Mouse (Mus musculus): ENCODE results near the gene Prg2. TPM values are rescaled to one million over a fixed set of nuclear protein-coding genes. Genes with fewer than 3 reads are reported as not detected.

The Prg2 gene
- polyA plus RNA-seq, 2 experiments: 21.8 to 62.4 TPM

GRCm38 (mm10) chr2:84948721-84949120 is 31.5 kb upstream of the Prg2 start:
- peaks cover 99% of the 10 kb centered on the region for H3K36me3 ChIP-seq (replicated peaks; ENCODE audit: control insufficient read depth, insufficient read depth, low read depth)

DNA sequence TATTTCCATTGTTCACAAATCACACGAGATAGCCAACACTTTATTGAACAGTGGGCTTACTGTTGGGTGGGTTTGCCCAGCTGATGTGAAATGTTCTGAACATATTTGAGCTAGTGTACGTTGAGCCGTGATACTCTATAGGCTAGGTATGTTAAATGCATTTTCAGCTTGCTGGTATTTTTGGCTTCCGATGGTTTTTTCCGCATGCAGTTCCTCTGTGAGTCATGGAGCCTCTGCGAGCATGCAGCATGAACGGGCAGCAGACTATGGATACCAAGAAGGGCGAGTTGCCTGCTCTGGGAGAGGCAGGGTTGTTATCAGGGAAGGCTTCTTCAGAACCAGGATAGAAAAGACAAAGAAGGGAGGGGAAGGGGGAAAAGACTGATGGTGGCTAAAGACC is 29.2 kb upstream of the Prg2 start:
- Histone ChIP-seq H3K4me3 (ENCODE audit: insufficient read depth in 1 of 2, low read depth in 2 of 2, low read length in 2 of 2) (no peak overlapping the region), H3K9ac (replicated peaks) (no peak overlapping the region), H3K27ac (no peak overlapping the region), H3K9me3 (ENCODE audit: control insufficient read depth, low read length) (no peaks in the 10 kb centered on the region), H3K27me3 (ENCODE audit: control insufficient read depth, insufficient read depth, low read length) (no peaks in the 10 kb centered on the region), H3K4me1 (replicated peaks; ENCODE audit: control insufficient read depth in 2 of 2, insufficient read depth in 2 of 2, low read length in 1 of 2) (peaks cover 4 to 10% of the 10 kb centered on the region in 2 experiments; a peak in 3 of 4 replicates), H3K36me3 (replicated peaks; ENCODE audit: control insufficient read depth, insufficient read depth, low read depth) (peaks cover 97% of the 10 kb centered on the region), H3K4me2 (ENCODE audit: low read depth) (no peak overlapping the region)
- DNase-seq (ENCODE audit: low read depth in 3 of 3, low spot score in 3 of 3): no peak
- TF ChIP-seq EP300 (IDR thresholded peaks at IDR 0.05; ENCODE audit: low read depth): no peak
- no peak for TF ChIP-seq CTCF (IDR thresholded peaks at IDR 0.05; ENCODE audit: low read depth)
- 91% methylated on average over 8 of the region's 8 CpGs for WGBS (ENCODE audit: insufficient replicate concordance)
- no peak for ATAC-seq (ENCODE audit: insufficient read depth)

More at GRCm38 (mm10) chr2:84948721-84949120, 31.5 kb upstream of the Prg2 start:
- Histone ChIP-seq H3K4me1 (replicated peaks; ENCODE audit: control insufficient read depth in 2 of 2, insufficient read depth in 2 of 2, low read length in 1 of 2) (peaks cover 11 to 17% of the 10 kb centered on the region in 2 experiments; a peak in 3 of 4 replicates), H3K9me3 (ENCODE audit: control insufficient read depth, low read length) (no peaks in the 10 kb centered on the region), H3K4me3 (ENCODE audit: insufficient read depth in 1 of 2, low read depth in 2 of 2, low read length in 2 of 2) (no peak overlapping the region), H3K9ac (replicated peaks) (no peak overlapping the region), H3K27ac (no peak overlapping the region), H3K27me3 (ENCODE audit: control insufficient read depth, insufficient read depth, low read length) (no peaks in the 10 kb centered on the region), H3K4me2 (ENCODE audit: low read depth) (no peak overlapping the region)
- DNase-seq (ENCODE audit: low read depth in 3 of 3, low spot score in 3 of 3) (no peak), ATAC-seq (ENCODE audit: insufficient read depth) (no peak)
- TF ChIP-seq EP300 (IDR thresholded peaks at IDR 0.05; ENCODE audit: low read depth) (no peak), CTCF (IDR thresholded peaks at IDR 0.05; ENCODE audit: low read depth) (no peak)
- WGBS (ENCODE audit: insufficient replicate concordance): 84% methylated on average over 2 of the region's 2 CpGs

DNA sequence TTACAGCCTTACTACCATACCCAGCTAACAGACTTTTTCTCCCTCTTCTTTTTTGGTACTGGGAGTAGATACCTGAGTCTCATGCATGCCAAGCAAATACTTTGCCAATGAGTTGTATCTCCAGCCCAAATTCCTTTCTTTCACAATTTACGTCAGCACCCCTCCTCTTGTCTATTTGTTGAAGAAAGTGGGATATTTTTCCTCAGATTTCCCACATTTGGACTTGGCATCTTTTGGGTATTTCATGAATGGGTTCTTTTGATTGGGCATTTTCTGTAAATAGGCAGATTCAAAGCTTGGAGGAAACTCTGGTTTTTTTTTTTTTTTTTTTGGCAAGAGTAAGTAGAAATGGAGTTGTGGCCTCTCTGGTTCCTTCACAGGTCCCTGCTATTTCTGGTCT is 28.0 kb upstream of the Prg2 start:
- Histone ChIP-seq H3K36me3 (replicated peaks; ENCODE audit: control insufficient read depth, insufficient read depth, low read depth) (peaks cover 97% of the 10 kb centered on the region), H3K4me3 (ENCODE audit: insufficient read depth in 1 of 2, low read depth in 2 of 2, low read length in 2 of 2) (no peak overlapping the region), H3K4me2 (ENCODE audit: low read depth) (no peak overlapping the region), H3K9me3 (ENCODE audit: control insufficient read depth, low read length) (no peaks in the 10 kb centered on the region), H3K9ac (replicated peaks) (no peak overlapping the region), H3K27ac (no peak overlapping the region), H3K4me1 (replicated peaks; ENCODE audit: control insufficient read depth in 2 of 2, insufficient read depth in 2 of 2, low read length in 1 of 2) (peaks cover 0 to 3% of the 10 kb centered on the region in 2 experiments; a peak in 3 of 4 replicates), H3K27me3 (ENCODE audit: control insufficient read depth, insufficient read depth, low read length) (no peaks in the 10 kb centered on the region)
- DNase-seq (ENCODE audit: low read depth in 3 of 3, low spot score in 3 of 3): no peak
- 92% methylated on average over 1 of the region's 1 CpGs for WGBS (ENCODE audit: insufficient replicate concordance)
- no peak for TF ChIP-seq CTCF (IDR thresholded peaks at IDR 0.05; ENCODE audit: low read depth)
- TF ChIP-seq EP300 (IDR thresholded peaks at IDR 0.05; ENCODE audit: low read depth): no peak
- ATAC-seq (ENCODE audit: insufficient read depth): no peak

- no peaks in the 10 kb centered on the region for H3K27me3 ChIP-seq (ENCODE audit: control insufficient read depth, insufficient read depth, low read length)
- no peak overlapping the region for H3K4me3 ChIP-seq (ENCODE audit: insufficient read depth in 1 of 2, low read depth in 2 of 2, low read length in 2 of 2)
- no peaks in the 10 kb centered on the region; a peak in 1 of 4 replicates for H3K4me1 ChIP-seq (replicated peaks; ENCODE audit: control insufficient read depth in 2 of 2, insufficient read depth in 2 of 2, low read length in 1 of 2)
- no peak overlapping the region for H3K27ac ChIP-seq
- no peak for ATAC-seq (ENCODE audit: insufficient read depth)
- H3K36me3 ChIP-seq (replicated peaks; ENCODE audit: control insufficient read depth, insufficient read depth, low read depth): peaks cover 97% of the 10 kb centered on the region
- H3K9me3 ChIP-seq (ENCODE audit: control insufficient read depth, low read length): no peaks in the 10 kb centered on the region
- no peak overlapping the region for H3K4me2 ChIP-seq (ENCODE audit: low read depth)
- WGBS (ENCODE audit: insufficient replicate concordance): 91% methylated on average over 4 of the region's 4 CpGs
- DNase-seq (ENCODE audit: low read depth in 3 of 3, low spot score in 3 of 3): no peak
- no peak overlapping the region for H3K9ac ChIP-seq (replicated peaks)
- no peak for TF ChIP-seq CTCF (IDR thresholded peaks at IDR 0.05; ENCODE audit: low read depth)
- TF ChIP-seq EP300 (IDR thresholded peaks at IDR 0.05; ENCODE audit: low read depth): no peak
These were observed 27.6 kb upstream of the Prg2 start for GRCm38 (mm10) chr2:84952693-84953092.

- no peak overlapping the region for H3K4me2 ChIP-seq (ENCODE audit: low read depth)
- 88% methylated on average over 9 of the region's 9 CpGs for WGBS (ENCODE audit: insufficient replicate concordance)
- TF ChIP-seq CTCF (IDR thresholded peaks at IDR 0.05; ENCODE audit: low read depth): no peak
- no peak for TF ChIP-seq EP300 (IDR thresholded peaks at IDR 0.05; ENCODE audit: low read depth)
- H3K9ac ChIP-seq (replicated peaks): no peak overlapping the region
- no peak for DNase-seq (ENCODE audit: low read depth in 3 of 3, low spot score in 3 of 3)
- peaks cover 90% of the 10 kb centered on the region for H3K36me3 ChIP-seq (replicated peaks; ENCODE audit: control insufficient read depth, insufficient read depth, low read depth)
- no peaks in the 10 kb centered on the region for H3K9me3 ChIP-seq (ENCODE audit: control insufficient read depth, low read length)
- no peak overlapping the region for H3K4me3 ChIP-seq (ENCODE audit: insufficient read depth in 1 of 2, low read depth in 2 of 2, low read length in 2 of 2)
- no peak for ATAC-seq (ENCODE audit: insufficient read depth)
- no peaks in the 10 kb centered on the region for H3K27me3 ChIP-seq (ENCODE audit: control insufficient read depth, insufficient read depth, low read length)
- H3K27ac ChIP-seq: no peak overlapping the region
- no peaks in the 10 kb centered on the region; a peak in 1 of 4 replicates for H3K4me1 ChIP-seq (replicated peaks; ENCODE audit: control insufficient read depth in 2 of 2, insufficient read depth in 2 of 2, low read length in 1 of 2)
These were observed 24.8 kb upstream of the Prg2 start for GRCm38 (mm10) chr2:84955435-84955834.

Data from liver, embryonic 14.5 days (tissue).